Mouse (Mus musculus) hindbrain, postnatal 0 days (tissue): ENCODE measurements around the gene Entpd7. TPM values are rescaled to one million over a fixed set of nuclear protein-coding genes. Genes with fewer than 3 reads are reported as not detected.

Source experiments
- ATAC-seq: fragments of 200-750 bp; cut with Nextera tagmentation; 2 replicates; pipeline ENCODE4 v1.8.0; 2017; ENCODE audit warnings: mild to moderate bottlenecking, moderate TSS enrichment, moderate library complexity
- DNase-seq: peaks from one replicate; pipeline ENCODE4 v3.0.0-alpha.2; 2015; ENCODE audit warnings: low spot score
- H3K27ac ChIP-seq: fragments of 300-500 bp; sonication (generic); 2 replicates; pipeline ENCODE4 v1.5.1; 2014; ENCODE audit warnings: mild to moderate bottlenecking
- H3K27me3 ChIP-seq: fragments of 300-500 bp; sonication (generic); 2 replicates; pipeline ENCODE4 v1.6.1; 2014; ENCODE audit warnings: low read length, mixed read lengths; ENCODE audit not compliant: insufficient read depth
- H3K36me3 ChIP-seq: fragments of 300-500 bp; sonication (generic); 2 replicates; pipeline ENCODE4 v1.6.1; 2014; ENCODE audit warnings: low read length, mixed read lengths; ENCODE audit not compliant: insufficient read depth
- H3K4me1 ChIP-seq: fragments of 300-500 bp; sonication (generic); 2 replicates; pipeline ENCODE4 v1.6.1; 2014; ENCODE audit warnings: antibody characterized with exemption, low read length, mixed read lengths; ENCODE audit not compliant: insufficient read depth
- H3K4me2 ChIP-seq: fragments of 300-500 bp; sonication (generic); 2 replicates; pipeline ENCODE4 v1.6.1; 2014; ENCODE audit warnings: low read depth, mild to moderate bottlenecking, low read length, moderate library complexity, mixed read lengths
- H3K4me3 ChIP-seq: fragments of 300-500 bp; sonication (generic); 2 replicates; pipeline ENCODE4 v1.5.1; 2014; ENCODE audit warnings: low read length
- H3K9ac ChIP-seq: fragments of 300-500 bp; sonication (generic); replicated peaks from 2 replicates; pipeline ENCODE4 v1.6.1; 2014; ENCODE audit warnings: mild to moderate bottlenecking, low read length, moderate library complexity, mixed read lengths
- H3K9me3 ChIP-seq: fragments of 300-500 bp; sonication (generic); 2 replicates; pipeline ENCODE4 v1.6.1; 2016; ENCODE audit warnings: low read length, mixed read lengths
- CTCF ChIP-seq: IDR thresholded peaks from 2 replicates; pipeline ENCODE4 v1.5.1; 2016; ENCODE audit warnings: antibody characterized with exemption, control low read depth, low read depth
- WGBS: fragments of 180-500 bp; shearing (Covaris S2); extraction: QIAGEN DNeasy Blood & Tissue Kit; methylation state at CpG from one replicate; pipeline ENCODE4 v1.1.7; 2014; 5-methylcytosine and 5-hydroxymethylcytosine counted together
- polyA plus RNA-seq: library from polyadenylated mRNA; unstranded; fragments of >200 nt; fragmentation: Nextera tagmentation; extraction: Ambion mirVana; gene quantifications from 2 replicates; pipeline ENCODE4 v1.2.1, GENCODE M21; 2015
- total RNA-seq: library from RNA; depleted of rRNA; stranded (reverse); fragments of >200 nt; gene quantifications from 2 replicates; pipeline ENCODE4 v1.2.3, GENCODE M21; 2014

Gene Entpd7
- total and polyA plus RNA-seq, 2 experiments from 2014 or later: 7.9 to 8.7 TPM

DNA sequence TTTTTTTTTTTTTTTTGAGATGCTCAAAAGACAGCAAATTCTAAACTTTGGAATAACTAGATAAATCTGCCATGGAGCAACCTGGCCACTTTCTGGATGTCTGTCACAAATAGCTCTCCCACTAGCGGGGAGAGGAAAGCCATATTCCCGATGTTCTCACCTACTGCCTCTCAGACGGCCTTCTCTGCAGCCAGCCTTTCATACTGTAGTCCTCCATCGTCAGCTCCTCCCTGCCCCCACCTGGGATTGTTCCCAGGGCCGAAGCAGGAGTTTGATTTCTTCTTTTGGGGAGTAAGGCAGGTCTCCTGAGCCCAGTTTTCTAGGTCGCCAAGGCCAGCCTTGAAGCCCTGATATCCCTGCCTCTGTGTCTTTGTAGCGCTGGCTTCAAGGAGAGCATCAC, 41.7 kb downstream of the Entpd7 start:
- no peak for DNase-seq

DNA sequence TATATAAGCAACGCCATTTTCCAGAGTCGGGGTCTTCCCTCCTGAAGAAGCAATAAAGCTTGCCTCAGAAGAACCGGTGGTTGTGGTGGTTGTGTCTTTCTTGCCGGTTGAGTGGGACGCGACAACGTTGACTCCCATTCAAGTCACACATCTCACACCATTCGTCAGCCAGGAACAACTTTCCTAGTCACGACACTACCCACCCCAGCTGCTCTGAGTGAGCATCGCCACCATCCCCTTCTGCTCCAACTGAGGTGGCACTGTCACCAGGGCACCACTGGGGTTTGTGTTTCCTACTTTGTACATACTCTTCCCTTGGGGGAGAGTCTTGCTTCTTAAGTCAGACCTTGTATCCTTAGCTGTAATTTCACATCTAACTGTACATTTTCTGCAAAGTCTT, 48.9 kb downstream of the Entpd7 start:
- TF ChIP-seq CTCF: no peak
- Histone ChIP-seq H3K9me3 (no peaks in the 10 kb centered on the region), H3K4me1 (no peaks in the 10 kb centered on the region), H3K4me3 (no peak overlapping the region), H3K9ac (no peak overlapping the region), H3K4me2 (no peak overlapping the region), H3K36me3 (peaks cover 45% of the 10 kb centered on the region), H3K27ac (no peak overlapping the region), H3K27me3 (no peaks in the 10 kb centered on the region)
- DNase-seq (no peak), ATAC-seq (no peak)
- WGBS: 96% methylated on average over 10 of the region's 10 CpGs

More for the DNA sequence above, 41.7 kb downstream of the Entpd7 start:
- ATAC-seq: no peak
- H3K4me1 ChIP-seq: no peaks in the 10 kb centered on the region
- no peaks in the 10 kb centered on the region for H3K9me3 ChIP-seq
- peaks cover 21% of the 10 kb centered on the region for H3K36me3 ChIP-seq
- H3K9ac ChIP-seq: no peak overlapping the region
- H3K27ac ChIP-seq: no peak overlapping the region
- no peaks in the 10 kb centered on the region for H3K27me3 ChIP-seq
- TF ChIP-seq CTCF: no peak
- WGBS: 71% methylated on average over 7 of the region's 7 CpGs
- H3K4me2 ChIP-seq: no peak overlapping the region
- H3K4me3 ChIP-seq: no peak overlapping the region

- Histone ChIP-seq H3K27ac (no peak overlapping the region), H3K4me3 (no peak overlapping the region), H3K4me2 (no peak overlapping the region), H3K9me3 (no peaks in the 10 kb centered on the region), H3K4me1 (no peaks in the 10 kb centered on the region), H3K36me3 (peaks cover 43% of the 10 kb centered on the region), H3K9ac (no peak overlapping the region), H3K27me3 (no peaks in the 10 kb centered on the region)
- WGBS: 95% methylated on average over 7 of the region's 7 CpGs
- DNase-seq (no peak), ATAC-seq (no peak)
- no peak for TF ChIP-seq CTCF
These were observed 53.9 kb downstream of the Entpd7 start for GRCm38 (mm10) chr19:43743401-43743800.

DNA sequence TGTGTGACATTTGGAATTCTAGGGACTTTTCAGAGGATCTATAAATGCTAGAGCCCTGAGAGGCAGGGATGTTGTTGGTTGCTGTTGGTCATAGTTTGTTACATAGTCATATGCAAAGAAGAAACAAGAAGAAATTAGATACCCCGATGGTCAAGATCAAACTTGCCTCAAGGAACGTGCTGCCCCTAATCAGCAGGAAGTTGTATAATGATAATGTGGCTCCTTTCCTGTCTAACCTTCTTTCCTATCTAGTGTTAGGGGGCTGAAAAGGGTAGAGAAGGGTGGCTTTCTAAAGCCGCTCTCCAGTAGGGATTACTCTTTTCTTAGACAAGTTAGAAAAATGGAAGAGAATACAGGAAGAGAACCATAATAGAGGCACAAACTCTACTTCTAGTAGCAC, 56.3 kb downstream of the Entpd7 start:
- no peak overlapping the region for H3K27ac ChIP-seq
- H3K9me3 ChIP-seq: no peaks in the 10 kb centered on the region
- peaks cover 56% of the 10 kb centered on the region for H3K36me3 ChIP-seq
- ATAC-seq: no peak
- TF ChIP-seq CTCF: no peak
- no peak overlapping the region for H3K4me2 ChIP-seq
- no peak overlapping the region for H3K4me3 ChIP-seq
- no peaks in the 10 kb centered on the region for H3K27me3 ChIP-seq
- WGBS: 93% methylated on average over 3 of the region's 3 CpGs
- DNase-seq: no peak
- no peaks in the 10 kb centered on the region for H3K4me1 ChIP-seq
- H3K9ac ChIP-seq: no peak overlapping the region

DNA sequence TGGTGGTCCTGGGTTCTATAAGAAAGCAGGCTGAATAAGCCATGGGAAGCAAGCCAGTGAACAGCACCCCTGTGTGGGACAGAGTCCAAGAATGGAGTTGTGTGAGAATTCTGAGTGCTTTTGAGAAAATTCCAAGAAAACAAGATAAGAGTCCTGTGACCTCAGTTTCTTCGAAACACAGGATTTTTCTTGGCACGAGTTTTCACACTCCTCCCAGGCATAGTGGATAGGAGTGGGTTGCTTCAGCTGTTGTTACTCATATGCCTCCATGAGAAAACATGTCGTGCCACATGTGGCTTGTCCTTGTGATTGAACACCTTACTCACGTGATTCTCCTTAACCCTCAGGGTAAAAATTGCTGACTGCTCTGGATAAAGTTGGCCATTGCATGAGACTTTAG, 58.4 kb downstream of the Entpd7 start:
- Histone ChIP-seq H3K27me3 (no peaks in the 10 kb centered on the region), H3K9ac (no peak overlapping the region), H3K27ac (no peak overlapping the region), H3K4me1 (no peaks in the 10 kb centered on the region), H3K4me3 (no peak overlapping the region), H3K9me3 (no peaks in the 10 kb centered on the region), H3K36me3 (peaks cover 46% of the 10 kb centered on the region), H3K4me2 (no peak overlapping the region)
- no peak for TF ChIP-seq CTCF
- DNase-seq: no peak
- 88% methylated on average over 4 of the region's 4 CpGs for WGBS
- no peak for ATAC-seq

GRCm38 (mm10) chr19:43750008-43750407, 60.5 kb downstream of the Entpd7 start:
- Histone ChIP-seq H3K9ac (no peak overlapping the region), H3K4me1 (peaks cover 3% of the 10 kb centered on the region; the same call in 1 of the 2 replicates), H3K4me2 (no peak overlapping the region), H3K27me3 (no peaks in the 10 kb centered on the region), H3K9me3 (no peaks in the 10 kb centered on the region), H3K4me3 (no peak overlapping the region), H3K36me3 (peaks cover 35% of the 10 kb centered on the region), H3K27ac (no peak overlapping the region)
- no peak for TF ChIP-seq CTCF
- 95% methylated on average over 2 of the region's 2 CpGs for WGBS
- DNase-seq (no peak), ATAC-seq (no peak)

- TF ChIP-seq CTCF: peak; percentile 53
- DNase-seq: peak; percentile 98
- no peaks in the 10 kb centered on the region for H3K9me3 ChIP-seq
- H3K27ac ChIP-seq: peak within 1 kb of the TSS; percentile 94
- H3K4me3 ChIP-seq: peak within 1 kb of the TSS; percentile 72
- WGBS: under 1% methylated on average over 52 of the region's 62 CpGs
- H3K9ac ChIP-seq: peak within 1 kb of the TSS; percentile 75
- peaks cover 23% of the 10 kb centered on the region for H3K36me3 ChIP-seq
- H3K4me1 ChIP-seq: peaks cover 3% of the 10 kb centered on the region; the same call in 1 of the 2 replicates
- H3K4me2 ChIP-seq: peak within 1 kb of the TSS; percentile 71
- peak; percentile 94 for ATAC-seq
- no peaks in the 10 kb centered on the region for H3K27me3 ChIP-seq
These were observed 63.2 kb downstream of the Entpd7 start, which contains the start of the genes Cutc and Cox15 for GRCm38 (mm10) chr19:43752489-43753225. TSS of gene Cutc (plus strand) at chr19:43752996. TSS of gene Cox15 (minus strand) at chr19:43753000.
